Mouse (Mus musculus) limb, embryonic 14.5 days (tissue): ENCODE measurements at regions not wholly inside any gene's neighbourhood (a gene's known extent, or its start where the extent isn't known, plus 50 kb on each side); places are given as distances from the start of the nearest gene placed in this dataset.
A peak's percentile ranks its signal among the peaks of the same experiment; 100 is the strongest.

ENCODE experiments used
- ATAC-seq: fragments of 200-750 bp; cut with Nextera tagmentation; 2 replicates; pipeline ENCODE4 v1.8.0; 2017; ENCODE audit warnings: low read depth, moderate number of reproducible peaks, moderate TSS enrichment; ENCODE audit not compliant: low FRiP score
- DNase-seq: peaks from one replicate; pipeline ENCODE4 v3.0.0-alpha.2; 2015; ENCODE audit warnings: low spot score
- H3K27ac ChIP-seq: fragments of 300-500 bp; sonication (generic); replicated peaks from 2 replicates; pipeline ENCODE4 v1.5.1; 2014; ENCODE audit warnings: low read depth, mild to moderate bottlenecking, low read length, moderate library complexity, mixed read lengths
- H3K27me3 ChIP-seq: fragments of 300-500 bp; sonication (generic); 2 replicates; pipeline ENCODE4 v1.6.1; 2014; ENCODE audit warnings: low read length, mixed read lengths; ENCODE audit not compliant: control insufficient read depth, insufficient read depth
- H3K36me3 ChIP-seq: fragments of 300-500 bp; sonication (generic); 2 replicates; pipeline ENCODE4 v1.6.1; 2014; ENCODE audit warnings: mild to moderate bottlenecking, low read length, moderate library complexity, mixed read lengths; ENCODE audit not compliant: control insufficient read depth, insufficient read depth
- H3K4me1 ChIP-seq: fragments of 300-500 bp; sonication (generic); 2 replicates; pipeline ENCODE4 v1.6.1; 2014; ENCODE audit warnings: antibody characterized with exemption, low read length, mixed read lengths; ENCODE audit not compliant: control insufficient read depth, insufficient read depth
- H3K4me2 ChIP-seq: fragments of 300-500 bp; sonication (generic); replicated peaks from 2 replicates; pipeline ENCODE4 v1.6.1; 2014; ENCODE audit warnings: low read depth, mild to moderate bottlenecking, low read length, moderate library complexity; ENCODE audit not compliant: severe bottlenecking
- H3K4me3 ChIP-seq: fragments of 300-500 bp; sonication (generic); replicated peaks from 2 replicates; pipeline ENCODE4 v1.5.1; 2014; ENCODE audit warnings: low read length
- H3K9ac ChIP-seq: fragments of 300-500 bp; sonication (generic); 2 replicates; pipeline ENCODE4 v1.6.1; 2014; ENCODE audit warnings: mild to moderate bottlenecking, low read depth, low read length, moderate library complexity; ENCODE audit not compliant: severe bottlenecking
- H3K9me3 ChIP-seq: fragments of 300-500 bp; sonication (generic); 2 replicates; pipeline ENCODE4 v1.6.1; 2016; ENCODE audit warnings: low read length; ENCODE audit not compliant: control insufficient read depth
- POLR2A ChIP-seq: fragments of 200-500 bp; IDR thresholded peaks from 2 replicates; pipeline ENCODE4 v1.8.0; 2012; ENCODE audit warnings: inconsistent platforms, mild to moderate bottlenecking, moderate library complexity, borderline replicate concordance; ENCODE audit not compliant: insufficient read depth, insufficient read length; ENCODE audit errors: extremely low read depth
- WGBS: fragments of 180-500 bp; shearing (Covaris S2); extraction: QIAGEN DNeasy Blood & Tissue Kit; methylation state at CpG from one replicate; pipeline ENCODE4 v1.1.7; 2014; 5-methylcytosine and 5-hydroxymethylcytosine counted together

DNA sequence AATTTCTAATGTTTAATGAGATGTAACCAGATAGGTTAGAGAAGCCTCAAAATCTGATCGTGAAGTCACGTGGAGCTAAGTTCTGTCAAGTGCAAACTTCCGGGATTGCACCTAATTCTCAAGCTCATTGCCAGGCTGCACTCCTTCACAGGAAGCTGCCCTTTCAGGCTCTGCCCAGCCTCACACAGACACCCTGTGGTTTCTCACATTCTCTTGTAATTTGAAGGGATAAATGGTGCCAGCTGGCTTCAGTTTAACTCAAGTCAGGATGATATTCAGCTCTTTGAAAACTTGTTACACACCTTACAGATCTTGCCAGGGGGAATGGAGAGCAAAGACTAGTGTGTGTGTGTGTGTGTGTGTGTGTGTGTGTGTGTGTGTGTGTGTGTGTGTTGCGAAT, 529.3 kb upstream of the Tle4 start:
- no peaks in the 10 kb centered on the region for H3K4me1 ChIP-seq
- TF ChIP-seq POLR2A = no peak
- H3K36me3 ChIP-seq = no peaks in the 10 kb centered on the region
- 11% methylated on average over 4 of the region's 4 CpGs for WGBS
- H3K4me3 ChIP-seq = no peak overlapping the region
- no peak overlapping the region for H3K4me2 ChIP-seq
- no peak overlapping the region for H3K9ac ChIP-seq
- H3K27me3 ChIP-seq = no peaks in the 10 kb centered on the region
- H3K27ac ChIP-seq = no peak overlapping the region
- ATAC-seq (no peak), DNase-seq (no peak)
- H3K9me3 ChIP-seq = no peaks in the 10 kb centered on the region

DNA sequence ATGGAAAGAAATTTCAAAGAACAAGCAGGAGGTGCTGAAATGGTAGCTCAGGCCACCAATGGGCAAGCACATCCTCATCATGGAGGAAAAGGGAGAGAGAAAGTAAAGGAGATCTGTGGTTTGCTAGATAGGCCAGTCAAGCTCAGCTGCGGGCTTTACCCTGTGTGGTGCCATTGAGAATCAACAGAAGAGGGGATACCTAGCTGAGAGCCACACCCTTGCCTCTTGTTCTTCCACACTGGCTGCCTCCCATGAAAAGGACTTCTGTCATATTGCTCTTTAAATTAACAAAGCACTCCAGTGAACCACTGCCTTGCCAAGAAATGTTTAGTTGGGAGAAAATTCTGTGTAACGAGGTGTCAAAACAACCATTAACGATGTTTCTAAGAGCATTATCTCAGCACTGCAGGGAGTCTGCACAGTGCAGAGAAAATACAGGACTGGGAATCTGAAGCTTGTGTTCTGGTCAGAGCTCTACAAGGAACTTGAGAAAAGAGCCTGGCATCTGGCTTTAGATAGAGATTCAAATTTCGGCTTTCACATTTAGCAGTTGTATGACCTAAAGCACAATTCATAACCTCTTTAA, 510.7 kb upstream of the Tle4 start:
- no peak overlapping the region for H3K4me2 ChIP-seq
- no peak overlapping the region for H3K9ac ChIP-seq
- WGBS = 60% methylated on average over 4 of the region's 4 CpGs
- H3K27me3 ChIP-seq = no peaks in the 10 kb centered on the region
- no peaks in the 10 kb centered on the region for H3K4me1 ChIP-seq
- H3K36me3 ChIP-seq = no peaks in the 10 kb centered on the region
- DNase-seq (no peak), ATAC-seq (no peak)
- no peak overlapping the region for H3K27ac ChIP-seq
- no peaks in the 10 kb centered on the region for H3K9me3 ChIP-seq
- H3K4me3 ChIP-seq = no peak overlapping the region
- no peak for TF ChIP-seq POLR2A

DNA sequence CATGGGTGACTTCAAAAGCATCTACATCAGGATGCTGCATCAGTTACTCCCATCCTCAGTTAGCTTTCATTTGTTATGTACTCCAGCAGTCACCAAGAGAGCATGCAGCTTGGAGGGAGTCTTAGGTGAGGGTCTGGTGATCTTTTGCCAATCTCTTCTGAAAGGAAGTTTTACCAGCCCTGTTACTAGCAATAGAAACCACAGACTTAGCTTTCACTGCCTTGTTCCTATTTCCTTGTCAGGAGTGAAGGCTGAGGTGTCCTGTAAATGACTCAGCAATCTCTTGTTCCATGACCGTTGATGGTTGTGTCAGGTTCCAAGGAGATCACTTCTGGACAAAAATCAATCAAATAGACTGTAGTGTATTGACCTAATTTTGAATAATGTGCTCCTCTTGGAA, 497.2 kb upstream of the Tle4 start:
- Histone ChIP-seq H3K4me1 (peaks cover 3% of the 10 kb centered on the region; the same call in 1 of the 2 replicates), H3K4me2 (no peak overlapping the region), H3K27ac (no peak overlapping the region), H3K27me3 (no peaks in the 10 kb centered on the region), H3K9ac (no peak overlapping the region), H3K9me3 (no peaks in the 10 kb centered on the region), H3K36me3 (no peaks in the 10 kb centered on the region), H3K4me3 (no peak overlapping the region)
- ATAC-seq (no peak), DNase-seq (no peak)
- 63% methylated on average over 1 of the region's 1 CpGs for WGBS
- no peak for TF ChIP-seq POLR2A

DNA sequence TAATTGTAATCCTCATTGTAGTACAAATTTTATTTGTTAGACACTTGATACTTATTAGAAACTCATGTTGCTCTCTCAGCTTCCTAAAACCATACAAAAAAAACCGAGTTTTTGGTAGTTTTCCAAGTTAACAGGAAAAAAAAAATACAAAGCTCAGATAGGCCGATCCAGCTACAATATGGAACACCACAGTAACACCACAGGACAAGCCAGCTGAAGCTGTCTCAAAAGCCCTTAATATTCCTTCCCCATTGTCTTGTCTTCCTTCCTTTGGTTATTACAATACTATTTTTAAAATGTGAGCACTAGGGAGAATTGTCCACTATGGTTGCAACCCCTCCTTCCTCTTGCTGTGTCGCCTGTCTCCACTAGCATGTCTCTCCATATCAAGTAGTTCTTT, 495.7 kb upstream of the Tle4 start:
- no peak overlapping the region for H3K9ac ChIP-seq
- H3K4me2 ChIP-seq = no peak overlapping the region
- no peaks in the 10 kb centered on the region for H3K27me3 ChIP-seq
- DNase-seq = no peak
- H3K4me1 ChIP-seq = peaks cover 3% of the 10 kb centered on the region; the same call in 1 of the 2 replicates
- no peak for TF ChIP-seq POLR2A
- no peak for ATAC-seq
- no peaks in the 10 kb centered on the region for H3K36me3 ChIP-seq
- H3K9me3 ChIP-seq = no peaks in the 10 kb centered on the region
- no peak overlapping the region for H3K4me3 ChIP-seq
- no peak overlapping the region for H3K27ac ChIP-seq
- WGBS = 45% methylated on average over 3 of the region's 3 CpGs

DNA sequence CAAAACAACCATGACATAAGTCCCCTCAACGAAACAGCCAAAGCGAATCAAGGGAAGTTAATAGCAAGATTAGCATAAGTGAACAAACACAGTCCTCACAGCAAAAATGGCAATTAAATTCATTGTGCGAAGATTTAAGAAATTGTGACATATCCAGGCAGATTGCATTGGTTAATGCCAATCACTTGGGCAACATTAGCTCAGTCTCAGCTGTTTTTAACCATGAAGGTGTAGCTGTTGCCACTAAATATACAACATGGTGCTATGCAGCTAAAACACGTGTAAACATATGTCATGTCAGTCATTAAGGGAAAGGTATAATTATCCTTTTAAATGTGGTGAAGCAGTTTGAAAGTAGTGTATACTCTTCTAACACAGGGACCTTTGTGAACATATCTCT, 482.8 kb upstream of the Tle4 start:
- H3K36me3 ChIP-seq = no peaks in the 10 kb centered on the region
- DNase-seq (no peak), ATAC-seq (no peak)
- H3K9ac ChIP-seq = no peak overlapping the region
- no peak overlapping the region for H3K4me3 ChIP-seq
- no peak overlapping the region for H3K27ac ChIP-seq
- H3K4me2 ChIP-seq = no peak overlapping the region
- no peaks in the 10 kb centered on the region for H3K9me3 ChIP-seq
- no peaks in the 10 kb centered on the region for H3K27me3 ChIP-seq
- no peaks in the 10 kb centered on the region for H3K4me1 ChIP-seq
- TF ChIP-seq POLR2A = no peak
- WGBS = 85% methylated on average over 4 of the region's 4 CpGs

DNA sequence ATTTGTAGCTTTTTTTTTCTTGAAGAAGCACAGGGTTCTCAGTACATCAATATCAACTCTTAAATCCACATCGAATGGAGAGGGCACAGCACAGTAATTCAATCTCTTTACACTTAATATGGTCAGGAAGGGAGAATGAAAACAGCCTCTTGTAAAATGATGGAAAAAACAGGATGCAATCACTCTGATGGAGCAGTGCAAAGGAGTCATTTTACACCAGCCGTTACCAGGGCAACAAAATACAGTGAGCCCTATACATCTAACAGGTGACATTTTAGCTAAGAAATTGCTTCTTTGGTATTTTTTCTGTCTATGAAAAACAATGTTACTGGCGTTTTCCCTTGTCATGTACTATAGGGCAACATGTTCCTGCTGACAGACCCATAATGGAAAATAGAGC, 459.9 kb upstream of the Tle4 start:
- TF ChIP-seq POLR2A = no peak

More for the DNA sequence above, 459.9 kb upstream of the Tle4 start:
- Histone ChIP-seq H3K9me3 (no peaks in the 10 kb centered on the region), H3K27ac (no peak overlapping the region), H3K9ac (no peak overlapping the region), H3K4me3 (no peak overlapping the region), H3K4me1 (peaks cover 7% of the 10 kb centered on the region), H3K36me3 (no peaks in the 10 kb centered on the region), H3K27me3 (no peaks in the 10 kb centered on the region), H3K4me2 (no peak overlapping the region)
- 51% methylated on average over 3 of the region's 3 CpGs for WGBS
- DNase-seq (no peak), ATAC-seq (peak; percentile 65; the same call in 1 of the 2 replicates)
